Mouse (Mus musculus): Measurements from ENCODE around the gene Osbpl10. TPM values are rescaled to one million over a fixed set of nuclear protein-coding genes. Genes with fewer than 3 reads are reported as not detected.

The Osbpl10 gene
- polyA plus RNA-seq (2021; fragmentation: Nextera tagmentation): 4.7 and 10.9 TPM in 2 replicates
- long read RNA-seq, experiment 1, partial matches to known transcripts: 11 of 19 reads
- long read RNA-seq, experiment 1, other reads (novel, unspliced or antisense): 6 of 19 reads
- long read RNA-seq, experiment 2, partial matches to known transcripts: 14 of 17 reads
- long read RNA-seq, experiment 2, other reads (novel, unspliced or antisense): 3 of 17 reads

DNA sequence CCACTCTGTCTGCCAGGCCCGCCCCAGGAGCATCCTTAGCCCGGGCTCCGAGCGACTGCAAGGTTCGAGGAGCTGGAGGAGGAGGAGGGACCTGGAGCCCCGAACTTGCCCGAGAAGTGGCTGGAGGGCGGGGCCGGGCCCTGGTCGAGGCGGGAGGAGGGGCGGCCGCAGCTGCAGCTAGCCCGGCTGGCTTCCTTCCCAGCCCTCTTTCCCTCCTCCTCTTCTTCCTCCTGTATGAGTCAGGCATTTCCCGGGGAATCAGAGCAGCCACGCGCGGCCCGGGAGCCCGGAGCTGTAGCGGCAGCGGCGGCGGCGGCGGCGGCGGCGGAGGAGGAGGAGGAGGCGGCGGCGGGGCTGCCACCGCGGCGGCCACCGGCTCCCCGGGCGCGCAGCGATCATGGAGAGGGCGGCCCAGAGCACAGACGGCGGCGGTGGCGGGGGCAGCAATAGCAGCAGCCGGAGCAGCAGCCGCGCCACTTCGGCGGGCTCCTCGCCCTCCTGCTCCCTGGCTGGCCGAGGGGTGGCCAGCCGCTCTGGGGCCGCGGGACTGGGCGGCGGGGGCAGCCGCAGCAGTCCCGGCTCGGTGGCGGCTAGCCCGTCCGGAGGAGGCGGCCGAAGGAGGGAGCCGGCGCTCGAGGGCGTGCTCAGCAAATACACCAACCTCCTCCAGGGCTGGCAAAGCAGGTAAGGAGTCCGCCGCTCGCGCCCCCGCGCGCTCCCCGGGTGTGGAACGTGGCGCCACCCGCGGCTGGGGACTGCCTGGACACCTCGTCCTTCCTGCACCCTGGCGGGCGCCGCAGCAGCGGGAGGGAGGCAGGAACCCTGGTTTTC is at the start of gene Osbpl10:
Osbpl10 (plus strand) TSS at position 289 of the 831 bp plus-strand sequence.

DNA sequence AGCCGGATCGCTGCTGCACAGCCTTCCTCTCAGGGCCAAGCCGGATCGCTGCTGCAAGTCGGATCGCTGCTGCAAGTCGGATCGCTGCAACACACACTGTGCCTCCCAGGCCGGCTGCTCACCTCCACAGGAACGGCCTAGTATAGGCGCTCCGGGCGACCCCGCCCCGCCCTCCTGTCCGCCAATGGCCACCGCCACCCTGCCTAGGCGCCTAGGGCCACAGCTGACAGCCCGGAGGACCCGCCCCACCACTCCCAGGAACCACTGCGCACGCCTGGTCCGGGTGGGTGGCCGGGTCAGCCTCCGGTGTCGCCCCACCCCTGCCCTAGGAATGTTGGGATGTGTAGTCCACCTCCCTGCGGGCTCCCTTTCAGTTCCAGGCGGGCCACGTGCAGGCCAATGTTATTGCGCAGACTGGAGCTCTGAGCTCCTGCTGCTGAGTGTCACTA is 44.6 kb upstream of the Osbpl10 start, which contains the start of gene Gpd1l:
Gpd1l (minus strand) TSS at position 265 of the 449 bp plus-strand sequence.

DNA sequence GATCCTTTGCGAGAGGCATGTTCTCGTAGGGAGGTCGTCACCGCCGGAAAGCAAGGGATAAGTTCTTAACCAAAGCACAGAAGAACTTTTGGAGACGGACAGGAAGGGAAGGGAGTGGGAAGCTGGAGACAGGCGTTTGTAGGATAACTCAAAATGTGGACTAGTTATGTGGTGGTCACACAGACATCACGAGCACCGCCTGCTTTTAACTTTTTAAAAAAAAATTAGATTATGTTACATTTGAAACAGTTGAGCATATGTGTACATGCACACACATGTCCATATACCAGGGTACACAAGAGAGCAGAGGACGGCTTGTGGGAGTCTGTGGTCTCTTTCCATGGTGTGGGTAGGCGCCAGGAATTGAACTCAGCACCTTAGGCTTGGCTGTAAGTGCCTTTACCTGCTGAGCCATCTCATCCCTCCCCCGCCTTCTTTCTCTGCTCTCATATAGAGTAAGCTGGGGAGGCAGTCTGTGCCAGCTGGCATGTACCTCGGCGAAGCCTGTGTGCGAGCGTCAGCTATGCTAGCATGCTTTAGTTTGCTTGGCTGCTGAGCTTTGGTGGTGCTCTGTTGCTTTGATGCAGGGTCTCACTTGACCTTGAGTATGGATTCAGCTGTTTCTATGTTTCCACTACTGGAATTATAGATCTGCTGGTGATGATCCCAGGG is 4.5 kb downstream of the Osbpl10 start, which contains the start of gene Rps27rt:
Rps27rt (minus strand) TSS at position 51 of the 672 bp plus-strand sequence.

Other genes with a start within 250 kb of the Osbpl10 start
- gene Cmtm6, start 247.5 kb upstream of the Osbpl10 start, polyA plus RNA-seq (2021; fragmentation: Nextera tagmentation): 13.7 and 17.7 TPM in 2 replicates
- 9.2 and 9.3 TPM in 2 replicates for gene Cmtm7, start 196.7 kb upstream of the Osbpl10 start, polyA plus RNA-seq (2021; fragmentation: Nextera tagmentation)
- 3.6 and 5.1 TPM in 2 replicates for gene Cmtm8, start 134.4 kb upstream of the Osbpl10 start, polyA plus RNA-seq (2021; fragmentation: Nextera tagmentation)
- gene Gpd1l, start 44.6 kb upstream of the Osbpl10 start, polyA plus RNA-seq (2021; fragmentation: Nextera tagmentation): 14.0 and 24.3 TPM in 2 replicates
- gene Rps27rt, start 4.2 kb downstream of the Osbpl10 start, polyA plus RNA-seq (2021; fragmentation: Nextera tagmentation): 81.5 and 81.7 TPM in 2 replicates